Mouse (Mus musculus) layer of hippocampus, adult 8-10 months (tissue): Measurements from ENCODE around the gene Amotl2. TPM values are rescaled to one million over a fixed set of nuclear protein-coding genes. Genes with fewer than 3 reads are reported as not detected.

ENCODE experiments used
- DNase-seq, 2 experiments: peaks; one replicate each; pipeline ENCODE4 v3.0.0; 2022; ENCODE audit warnings: low spot score in 2 of 2
- total RNA-seq, 4 experiments: library from RNA; stranded (reverse); gene quantifications; 2 replicates each; pipeline ENCODE4 v1.2.4; 2022

Amotl2 gene
- total RNA-seq, 4 experiments from 2014 or later = 17.3 to 22.8 (median 20.6) TPM

DNA sequence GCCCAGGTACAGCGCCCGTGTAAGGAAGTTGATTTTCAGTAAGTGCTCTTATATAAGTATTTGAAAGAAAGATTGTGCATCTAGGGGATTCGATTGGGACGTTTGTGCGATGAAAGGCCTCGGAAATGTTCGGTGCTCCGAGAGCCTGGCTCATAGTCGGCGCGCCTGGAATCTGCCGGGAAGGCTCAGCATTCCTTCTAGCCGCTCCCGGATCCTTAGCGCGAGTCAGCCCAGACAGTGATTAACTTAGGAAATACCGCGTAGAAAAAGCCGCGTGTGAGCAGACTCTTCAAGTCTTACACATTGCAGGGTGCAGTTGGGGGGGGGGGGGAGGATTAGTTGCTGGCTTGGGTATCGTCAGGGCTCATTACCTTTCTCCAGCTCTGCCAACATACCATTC is 2.2 kb downstream of the Amotl2 start:
- no peak for DNase-seq

DNA sequence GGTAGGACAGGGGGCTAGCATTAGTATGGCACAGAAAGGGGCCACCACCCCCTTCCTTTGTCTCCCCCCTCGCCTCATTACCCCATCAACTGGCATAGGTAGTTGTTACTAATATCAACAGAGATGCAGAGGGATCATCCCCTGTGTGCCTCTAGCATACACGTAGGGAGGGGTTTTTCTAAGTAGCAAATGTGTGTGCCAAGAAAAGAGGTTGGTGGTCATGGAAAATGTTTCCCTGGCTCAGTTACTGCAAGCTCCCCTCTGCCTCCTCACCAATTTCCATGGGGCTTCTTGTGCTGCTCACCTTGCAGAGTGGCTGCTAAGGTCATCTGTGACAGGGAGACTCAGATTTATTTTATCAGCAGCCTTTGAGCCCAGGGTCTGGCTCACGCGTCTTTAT is 2.6 kb downstream of the Amotl2 start:
- DNase-seq = no peak

- DNase-seq = no peak
These were observed 3.6 kb downstream of the Amotl2 start for GRCm38 (mm10) chr9:102719936-102720566.

GRCm38 (mm10) chr9:102720567-102721167 is 4.2 kb downstream of the Amotl2 start:
- no peak for DNase-seq

GRCm38 (mm10) chr9:102721406-102721978 is 5.0 kb downstream of the Amotl2 start:
- no peak for DNase-seq

DNA sequence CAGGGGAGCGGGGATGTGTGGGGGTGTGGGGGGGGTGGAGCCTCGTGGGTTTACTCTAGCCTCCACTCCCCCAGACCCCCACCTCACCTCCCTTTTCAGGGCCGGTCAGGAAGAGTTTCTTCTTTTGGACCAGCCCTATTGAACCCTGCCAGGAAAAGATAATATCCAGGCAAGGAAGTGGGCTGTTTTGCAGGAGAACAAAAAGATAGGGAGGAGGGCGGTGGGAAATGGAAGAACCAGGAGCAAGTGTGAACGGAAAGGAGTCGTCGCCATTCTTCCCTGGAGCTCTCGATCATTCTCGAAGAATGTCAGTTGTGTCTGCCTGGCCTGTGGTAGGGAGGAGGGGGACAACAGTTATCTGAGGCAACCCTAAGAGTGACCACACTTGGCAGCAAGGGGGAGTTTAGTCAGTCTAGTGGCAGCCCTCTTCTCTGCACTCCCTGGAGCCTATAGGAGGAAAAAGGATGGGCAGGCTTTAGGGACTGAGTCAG is 5.6 kb downstream of the Amotl2 start:
- no peak for DNase-seq

- DNase-seq = no peak
These were observed 6.3 kb downstream of the Amotl2 start for GRCm38 (mm10) chr9:102722750-102723149.

GRCm38 (mm10) chr9:102723241-102723709 is 6.8 kb downstream of the Amotl2 start:
- no peak for DNase-seq

DNA sequence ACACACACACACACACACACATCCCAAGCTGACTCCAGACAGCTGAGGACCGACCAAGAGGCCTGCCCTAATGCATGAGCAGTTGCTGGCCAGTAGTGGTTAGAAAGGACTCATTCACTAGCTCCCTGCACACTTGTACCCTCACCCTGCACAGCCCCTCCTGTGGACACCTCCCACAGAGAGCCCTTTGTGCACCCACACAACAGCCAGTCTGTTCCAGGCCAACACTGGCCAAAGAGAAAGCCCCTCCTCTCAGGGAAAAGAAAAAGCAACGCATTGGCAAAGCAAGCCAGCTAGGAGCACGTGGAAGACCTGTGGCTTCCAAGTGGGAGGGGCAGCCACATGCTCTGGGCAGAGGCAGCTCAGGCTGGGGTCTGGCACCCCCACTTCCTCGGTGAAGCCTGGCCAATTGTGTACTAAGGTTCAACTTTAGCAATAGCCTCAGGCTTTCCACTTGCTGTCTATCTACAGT is 7.6 kb downstream of the Amotl2 start:
- peak; percentile 82 to 95 for DNase-seq

DNA sequence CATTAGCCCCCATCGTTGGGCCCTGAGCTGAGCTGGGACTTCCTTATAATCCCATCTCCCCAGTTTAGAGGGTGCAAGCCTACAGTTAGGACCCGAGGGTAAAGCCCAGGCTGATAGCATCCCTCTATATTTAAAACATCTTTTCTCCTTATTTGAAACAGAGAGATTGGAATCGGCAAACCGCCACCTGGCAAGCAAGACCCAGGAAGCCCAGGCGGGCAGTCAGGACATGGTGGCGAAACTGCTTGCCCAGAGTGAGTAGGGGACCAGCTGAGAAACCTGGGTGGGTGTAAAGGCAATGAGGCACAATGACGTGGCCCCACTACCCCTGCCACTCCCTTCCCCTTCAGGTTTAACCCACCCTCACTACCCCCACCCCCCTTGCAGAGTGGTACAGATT is 8.5 kb downstream of the Amotl2 start:
- DNase-seq = no peak

- peak; percentile 47 to 69 for DNase-seq
These were observed 9.6 kb downstream of the Amotl2 start for GRCm38 (mm10) chr9:102725958-102726654.

DNA sequence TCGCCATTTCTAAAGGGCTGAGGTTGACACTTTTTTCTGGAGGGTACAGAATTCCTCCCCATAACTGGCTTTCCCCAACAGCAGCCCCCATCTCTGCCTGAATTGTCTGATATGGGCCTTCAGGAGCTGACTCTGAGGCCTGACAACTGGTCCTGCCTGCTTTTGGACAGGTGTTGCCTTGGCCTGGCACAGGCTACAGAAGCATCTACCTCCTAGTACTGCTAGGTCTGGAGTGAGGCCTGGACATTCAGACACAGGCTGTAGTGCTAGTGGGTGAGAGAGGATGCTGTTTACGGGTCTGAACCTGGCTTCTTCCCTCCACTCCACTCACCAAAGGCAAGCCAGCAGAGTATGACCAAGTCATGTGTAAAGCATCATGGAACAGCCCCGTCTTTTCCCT is 10.3 kb downstream of the Amotl2 start:
- DNase-seq = no peak

GRCm38 (mm10) chr9:102727662-102728468 is 11.4 kb downstream of the Amotl2 start:
- DNase-seq = no peak

- DNase-seq = no peak
These were observed 11.9 kb downstream of the Amotl2 start for GRCm38 (mm10) chr9:102728469-102728747.

DNA sequence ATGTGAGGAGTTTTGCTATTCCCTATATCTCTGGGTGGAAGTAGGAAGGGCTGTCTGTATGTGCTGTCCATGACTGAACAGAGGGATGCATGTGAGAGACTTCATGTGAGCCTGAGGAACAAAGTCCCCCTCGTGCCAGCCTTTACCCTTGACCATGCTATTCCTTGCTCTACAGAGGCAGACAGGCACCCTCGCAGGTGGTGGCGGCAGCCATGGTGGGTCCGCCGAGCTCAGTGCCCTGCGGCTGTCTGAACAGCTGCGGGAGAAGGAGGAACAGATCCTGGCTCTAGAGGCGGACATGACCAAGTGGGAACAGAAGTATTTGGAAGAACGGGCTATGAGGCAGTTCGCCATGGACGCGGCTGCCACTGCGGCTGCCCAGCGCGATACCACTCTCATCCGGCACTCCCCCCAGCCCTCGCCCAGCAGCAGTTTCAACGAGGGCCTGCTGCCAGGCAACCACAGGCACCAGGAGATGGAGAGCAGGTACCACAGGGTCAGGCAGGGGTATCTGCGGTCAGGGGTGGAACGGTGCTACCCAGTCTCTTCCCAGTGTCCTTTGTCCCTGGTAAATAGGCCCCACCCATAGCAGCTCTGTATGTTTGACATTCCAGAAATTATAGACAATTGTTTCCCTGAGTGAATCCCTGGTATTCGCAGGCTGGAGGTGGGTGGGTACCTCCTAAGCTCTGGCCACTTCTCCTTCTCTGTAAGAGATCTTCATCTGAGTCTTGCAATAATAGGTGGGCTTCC is 12.8 kb downstream of the Amotl2 start:
- DNase-seq = no peak

DNA sequence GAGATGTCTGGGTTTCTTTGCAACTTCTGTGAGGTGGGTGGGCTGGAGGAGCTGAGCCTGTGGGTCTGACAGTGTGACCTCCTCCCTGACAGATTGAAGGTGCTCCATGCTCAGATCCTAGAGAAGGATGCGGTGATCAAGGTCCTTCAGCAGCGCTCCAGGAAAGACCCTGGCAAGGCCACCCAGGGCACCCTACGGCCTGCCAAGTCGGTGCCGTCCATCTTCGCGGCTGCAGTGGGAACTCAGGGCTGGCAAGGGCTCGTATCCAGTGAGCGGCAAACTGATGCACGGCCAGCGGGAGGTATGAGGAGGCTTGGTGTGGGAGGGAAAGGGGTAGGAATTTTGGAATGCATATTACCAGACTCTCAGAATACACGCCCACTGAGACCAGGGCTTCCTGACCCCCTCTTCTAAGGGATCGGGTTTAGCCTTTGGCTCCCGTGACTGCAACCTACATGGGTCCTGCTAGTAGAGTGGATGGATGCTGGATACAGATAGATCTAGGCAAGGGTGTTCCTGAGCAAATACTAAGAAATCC is 13.5 kb downstream of the Amotl2 start:
- no peak for DNase-seq

DNA sequence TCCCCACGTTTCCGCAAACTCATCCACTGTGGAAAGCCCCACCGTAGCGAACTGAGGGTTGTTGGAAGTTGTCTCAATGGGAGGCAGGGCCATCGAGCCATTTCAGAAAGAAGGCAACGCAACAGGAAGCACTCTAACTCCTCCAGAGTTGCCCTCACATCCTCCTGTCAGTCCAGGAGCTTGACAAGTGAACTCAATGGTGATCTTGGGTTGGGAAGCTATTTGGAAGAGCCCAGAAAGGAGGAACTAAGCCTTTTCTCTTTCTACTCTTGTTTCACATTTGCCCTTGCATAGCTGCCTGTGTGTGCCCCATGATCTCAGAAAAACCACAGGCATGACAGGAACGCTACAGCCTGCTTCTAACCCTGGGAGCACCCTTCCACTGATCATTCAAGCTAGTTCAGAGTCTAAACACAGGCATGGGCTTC is 14.6 kb downstream of the Amotl2 start:
- DNase-seq = no peak

DNA sequence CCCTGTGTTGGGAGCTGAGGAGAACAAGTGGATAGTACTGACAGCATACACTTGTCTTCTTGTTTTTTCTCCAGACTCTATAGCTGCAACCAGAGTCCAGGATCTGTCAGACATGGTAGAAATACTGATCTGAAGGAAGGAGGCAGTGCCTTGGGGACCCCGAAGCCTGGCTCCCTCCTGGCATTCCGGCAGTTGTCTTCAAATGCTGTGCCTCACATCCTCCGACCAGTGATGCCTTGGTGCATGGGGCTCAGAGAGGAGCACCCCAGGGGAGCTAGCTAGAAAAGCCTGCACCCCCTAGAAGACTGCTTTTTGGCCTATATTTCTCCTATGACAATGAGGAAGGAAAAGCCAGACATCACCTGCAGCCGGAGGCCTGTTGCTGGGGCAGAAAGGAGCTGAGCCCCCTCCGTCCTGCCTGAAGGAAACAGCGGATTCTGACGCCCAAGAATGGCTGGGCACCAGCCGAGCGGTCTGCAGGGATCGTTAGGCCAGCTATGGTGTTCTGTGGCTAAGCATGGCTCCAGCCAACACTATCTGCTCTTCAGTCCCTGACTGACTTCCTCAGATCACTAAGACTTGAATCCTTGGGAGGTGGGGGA is 15.2 kb downstream of the Amotl2 start:
- no peak for DNase-seq

GRCm38 (mm10) chr9:102732326-102732865 is 15.9 kb downstream of the Amotl2 start:
- no peak for DNase-seq

GRCm38 (mm10) chr9:102733459-102733858 is 17.0 kb downstream of the Amotl2 start:
- DNase-seq = no peak
